Mouse (Mus musculus) heart, postnatal 36 days (tissue): ENCODE measurements at regions not wholly inside any gene's neighbourhood (a gene's known extent, or its start where the extent isn't known, plus 50 kb on each side); places are given as distances from the start of the nearest gene placed in this dataset.

Source experiments
- DNase-seq, 2 experiments: peaks; one replicate each; pipeline ENCODE4 v3.0.0; 2021 to 2022
- intact Hi-C: fragments of 180-260 bp; cut with DNase I; formaldehyde crosslinking; loops from one replicate; pipeline ENCODE4 v1.15.1; 2025

GRCm38 (mm10) chr7:77990150-77990549 lies 747.7 kb downstream of the Ntrk3 start:
- no peak for DNase-seq
- intact Hi-C loops = no loop called here

- DNase-seq = no peak
Measured at GRCm38 (mm10) chr7:77988177-77988576, 749.6 kb downstream of the Ntrk3 start.

GRCm38 (mm10) chr7:77966658-77967057 lies 771.2 kb downstream of the Ntrk3 start:
- intact Hi-C loops = no loop called here
- no peak for DNase-seq

More at GRCm38 (mm10) chr7:77988177-77988576, 749.6 kb downstream of the Ntrk3 start:
- intact Hi-C loops = no loop called here

GRCm38 (mm10) chr7:77933366-77933765 lies 804.4 kb downstream of the Ntrk3 start:
- intact Hi-C loops = no loop called here
- DNase-seq = no peak

DNA sequence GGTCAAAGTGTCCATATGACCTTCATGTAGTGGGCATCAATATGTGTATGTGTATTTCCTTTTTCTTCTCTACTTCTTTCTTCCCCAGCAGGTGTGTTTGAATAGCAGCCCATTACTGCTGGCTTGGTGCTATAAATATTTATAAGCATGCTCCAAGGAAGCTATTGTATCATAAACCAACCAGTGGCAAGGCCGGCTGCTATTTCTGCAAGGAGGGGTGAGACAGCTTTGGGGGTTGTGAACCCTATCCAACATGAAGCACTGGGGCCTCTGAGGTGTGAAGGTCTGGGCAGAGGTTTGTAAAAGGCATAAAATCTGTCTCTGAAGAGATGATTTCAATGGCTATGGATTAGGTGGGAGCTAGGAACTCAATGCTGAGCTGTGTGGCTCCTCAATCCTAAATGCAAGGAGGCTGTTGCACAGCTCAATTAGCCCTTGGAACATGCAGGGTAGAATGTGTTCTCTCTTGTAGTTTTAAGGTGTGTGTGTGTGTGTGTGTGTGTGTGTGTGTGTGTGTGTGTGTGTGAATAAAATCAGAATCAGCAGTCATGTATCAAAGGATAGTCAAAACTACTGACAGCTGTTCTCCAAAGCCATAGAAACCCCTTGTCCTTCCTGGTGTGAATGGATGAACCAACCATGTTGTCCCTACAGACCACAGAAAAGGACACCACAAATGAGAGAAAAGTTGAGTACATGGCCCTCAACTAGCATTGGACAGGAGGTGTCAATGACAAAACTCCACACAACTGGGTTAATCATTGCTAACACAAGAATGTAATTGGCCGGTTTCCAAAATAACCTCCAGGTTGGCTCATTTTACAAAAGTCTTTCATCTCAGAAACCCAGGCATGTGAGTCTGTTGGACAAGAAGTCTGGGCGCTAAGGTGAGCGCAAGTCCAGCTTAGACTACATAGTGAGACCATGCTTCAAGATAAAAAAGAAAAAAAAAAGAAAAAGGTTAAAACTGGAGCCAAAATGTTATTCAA lies 809.0 kb downstream of the Ntrk3 start:
- intact Hi-C loops = no loop called here

GRCm38 (mm10) chr7:77899231-77899630 lies 838.6 kb downstream of the Ntrk3 start:
- no peak for DNase-seq
- intact Hi-C loops = no loop called here

More for the DNA sequence above, 809.0 kb downstream of the Ntrk3 start:
- no peak for DNase-seq

GRCm38 (mm10) chr7:77888543-77888942 lies 849.3 kb downstream of the Ntrk3 start:
- no peak for DNase-seq
- intact Hi-C loops = no loop called here

GRCm38 (mm10) chr7:77882605-77883354 lies 855.0 kb downstream of the Ntrk3 start:
- DNase-seq = no peak
- intact Hi-C loops = no loop called here

GRCm38 (mm10) chr7:77867518-77867917 lies 870.3 kb downstream of the Ntrk3 start:
- no peak for DNase-seq
- intact Hi-C loops = no loop called here

GRCm38 (mm10) chr7:77861841-77862240 lies 876.0 kb downstream of the Ntrk3 start:
- intact Hi-C loops = no loop called here
- no peak for DNase-seq

DNA sequence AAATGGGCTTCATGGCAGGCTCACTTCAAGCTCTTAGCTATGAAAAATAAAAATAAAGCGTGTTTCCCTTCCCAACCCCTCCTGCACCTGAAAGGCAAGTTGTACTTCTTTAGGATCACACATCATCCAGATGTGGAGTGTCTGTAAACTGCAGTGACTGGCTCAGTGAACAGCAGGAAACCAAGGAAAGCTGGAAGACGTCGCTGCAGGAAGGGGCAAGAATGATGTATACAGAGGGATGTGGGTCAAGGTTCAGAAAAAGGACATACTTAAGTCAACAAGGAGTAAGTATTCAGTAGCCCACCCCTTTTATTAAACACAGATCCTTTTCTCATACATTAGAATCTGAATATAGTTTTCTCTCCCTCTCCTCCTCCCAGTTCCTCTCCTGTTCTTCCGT lies 879.4 kb downstream of the Ntrk3 start:
- intact Hi-C loops = no loop called here
- DNase-seq = no peak

DNA sequence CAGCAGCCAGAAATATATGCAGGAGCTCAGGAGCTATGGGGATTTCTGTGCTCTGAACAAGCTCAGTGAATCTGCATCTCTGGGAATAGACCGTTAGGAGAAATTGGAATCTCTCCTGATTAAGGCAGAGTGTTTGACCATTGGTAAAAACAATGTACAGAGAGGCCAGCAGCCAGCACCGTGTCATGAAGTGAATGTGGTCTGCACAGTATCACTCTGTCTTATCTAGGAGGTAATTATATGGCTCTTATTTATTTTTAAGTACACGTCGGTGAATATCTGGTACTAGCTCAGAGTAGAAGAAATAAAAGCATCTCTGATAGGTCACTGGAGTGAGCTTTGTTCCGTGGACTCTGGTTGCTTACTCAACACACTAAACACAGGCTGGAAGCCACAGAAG lies 879.8 kb downstream of the Ntrk3 start:
- intact Hi-C loops = no loop called here
- no peak for DNase-seq

DNA sequence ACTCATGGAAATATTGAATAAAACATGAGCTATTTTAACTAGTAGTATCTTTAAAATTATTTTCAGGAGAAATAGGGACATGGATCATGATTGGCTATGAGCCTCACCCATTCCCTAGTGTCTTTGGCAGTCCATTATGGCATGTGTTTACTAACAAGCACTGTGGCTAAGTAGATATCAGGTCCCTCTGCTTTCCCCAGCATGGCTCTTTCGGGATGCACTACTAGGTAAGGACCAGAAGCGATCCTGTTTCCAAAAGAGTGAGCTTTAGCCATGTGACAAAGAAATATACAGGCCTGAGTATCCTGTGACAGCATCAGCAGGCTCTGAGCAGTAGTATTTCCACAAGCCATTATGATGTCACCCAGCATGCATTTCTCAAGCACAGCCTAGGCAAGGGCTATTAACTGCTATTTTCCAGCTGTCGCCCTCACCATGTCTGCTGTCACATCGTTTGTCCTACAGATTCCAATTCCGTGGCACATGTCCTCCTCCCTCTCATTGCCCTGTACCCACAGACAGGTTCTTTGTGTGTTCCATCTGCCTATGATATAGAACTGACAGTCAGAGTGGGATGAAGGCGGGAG lies 882.1 kb downstream of the Ntrk3 start:
- intact Hi-C loops = no loop called here
- no peak for DNase-seq

GRCm38 (mm10) chr7:77855077-77855476 lies 882.7 kb downstream of the Ntrk3 start:
- intact Hi-C loops = no loop called here

DNA sequence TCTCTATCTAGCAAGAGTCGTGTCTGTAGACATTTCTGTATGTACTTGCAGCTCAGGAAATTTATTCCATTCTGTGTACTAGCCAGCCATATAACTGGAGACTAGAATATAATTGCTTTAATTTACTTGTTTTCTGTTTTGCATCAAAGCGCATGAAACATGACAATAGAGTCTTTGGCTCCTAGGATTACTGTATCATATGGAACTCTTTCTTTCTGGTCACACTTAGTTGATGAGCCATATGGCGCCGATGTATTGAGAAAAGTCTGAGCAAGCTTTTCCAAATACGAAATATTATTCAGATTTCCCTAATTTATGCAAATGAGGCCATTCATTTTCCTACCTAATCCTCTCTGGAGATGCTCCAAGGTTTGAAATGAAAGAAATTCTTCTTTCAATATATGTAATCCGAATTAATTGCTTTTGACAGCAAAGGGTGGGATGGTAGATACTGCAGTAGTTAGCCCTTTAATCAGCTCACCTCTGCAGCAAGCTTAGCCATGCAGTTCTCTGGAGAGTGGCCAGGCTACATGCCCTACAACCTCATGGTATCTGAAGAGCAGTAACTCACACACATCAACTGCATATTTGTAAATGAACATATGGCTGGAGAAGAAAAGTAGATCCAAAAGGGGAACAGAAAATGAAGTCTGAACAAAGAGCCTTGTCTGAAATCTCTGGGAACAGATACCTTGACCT lies 913.4 kb downstream of the Ntrk3 start:
- intact Hi-C loops = no loop called here
- DNase-seq = no peak

More at GRCm38 (mm10) chr7:77855077-77855476, 882.7 kb downstream of the Ntrk3 start:
- no peak for DNase-seq

DNA sequence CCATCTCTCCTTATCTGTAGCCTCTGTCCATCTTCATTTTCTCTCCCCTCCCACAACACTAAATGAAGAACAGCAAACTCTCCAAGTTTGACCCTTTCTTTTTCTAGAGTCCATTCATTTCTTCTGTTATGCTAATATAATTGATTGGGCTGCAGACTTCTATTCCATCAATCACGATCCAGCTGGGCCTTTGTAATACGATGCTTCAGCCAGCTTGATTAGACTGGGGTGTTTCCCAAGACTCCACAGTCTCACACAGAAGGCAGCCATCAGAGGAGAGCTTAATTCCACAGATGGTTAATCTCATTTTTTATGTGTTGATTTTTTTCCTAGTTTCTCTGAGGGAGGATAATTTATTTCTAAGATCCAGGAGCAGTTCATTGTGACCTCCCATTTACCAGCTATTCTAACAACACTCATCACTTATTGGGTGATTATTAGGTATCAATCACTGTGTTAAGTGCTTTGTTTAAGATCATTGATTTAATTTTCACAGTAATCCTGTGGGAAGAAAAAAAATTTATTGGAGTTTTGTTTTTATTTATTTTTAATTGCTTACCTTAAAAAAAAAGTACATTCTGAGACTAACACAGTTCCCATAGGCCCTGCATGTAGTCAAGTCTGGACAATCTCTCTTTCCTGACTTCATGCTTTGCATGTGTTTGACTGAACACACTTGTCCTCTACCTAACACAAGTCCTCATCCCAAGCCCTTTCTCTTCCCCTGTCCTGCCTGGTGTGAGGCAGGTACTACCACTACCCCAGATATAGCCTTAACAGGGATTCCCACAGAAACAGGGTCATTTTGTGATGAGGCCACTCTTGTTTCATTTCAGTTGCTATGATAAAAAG lies 925.5 kb downstream of the Ntrk3 start:
- no peak for DNase-seq
- intact Hi-C loops = no loop called here

DNA sequence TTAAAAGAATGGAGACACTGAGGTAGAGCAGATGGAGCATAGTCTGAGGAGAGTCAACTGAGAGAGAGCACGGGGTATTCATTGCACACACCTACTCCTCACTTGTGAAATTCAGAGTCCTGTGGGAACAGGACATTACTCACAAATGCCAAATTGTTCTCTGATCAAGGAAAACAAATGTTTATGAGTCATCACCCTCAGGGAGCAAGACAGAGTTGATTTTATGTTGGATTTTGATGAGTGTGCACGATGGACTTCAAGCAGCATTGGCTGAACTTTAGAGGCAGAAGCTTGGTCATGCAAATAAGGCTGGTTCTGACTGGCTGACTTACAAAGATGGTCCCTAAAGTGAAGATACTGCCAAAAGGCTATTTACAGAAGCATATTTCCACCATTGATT lies 951.0 kb downstream of the Ntrk3 start:
- intact Hi-C loops = no loop called here
- DNase-seq = no peak

DNA sequence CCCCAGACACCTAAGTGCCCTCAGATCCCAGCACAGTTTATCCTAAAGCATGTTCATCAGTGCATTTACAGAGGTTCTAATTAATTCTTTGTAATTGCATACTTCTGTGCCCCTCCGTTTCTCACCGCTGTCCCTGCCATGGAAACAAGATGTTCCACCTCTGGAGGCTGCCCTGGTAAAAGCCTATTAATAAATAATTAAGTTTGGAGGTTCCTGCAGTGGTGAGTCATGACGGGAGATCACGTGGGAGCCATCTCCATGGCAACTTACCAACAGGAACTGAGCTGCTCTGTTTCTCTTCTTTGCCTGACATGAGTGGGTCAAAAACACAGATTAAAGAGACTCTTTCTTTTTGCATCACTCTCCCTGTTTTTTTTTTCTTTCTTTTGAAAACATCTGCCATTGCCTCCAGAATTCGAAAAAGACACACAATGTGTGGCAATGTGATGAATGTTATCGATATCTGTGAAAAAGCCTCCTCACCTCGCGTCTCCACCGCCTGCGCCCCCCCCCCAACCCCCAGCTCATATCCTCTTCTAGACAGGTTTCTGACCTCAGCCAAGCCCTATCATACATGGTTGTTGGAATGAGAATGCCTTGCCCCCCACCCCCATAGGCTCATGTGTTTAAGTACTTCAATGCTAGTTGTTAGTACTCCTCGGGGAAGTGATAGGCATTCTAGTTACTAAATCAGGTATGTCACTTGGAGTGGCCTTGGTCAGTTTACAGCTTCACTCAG lies 965.9 kb downstream of the Ntrk3 start:
- intact Hi-C loops = no loop called here
- DNase-seq = peak in 1 of 2 experiments; percentile 2
